Mouse (Mus musculus): ENCODE measurements around the gene Megf8. TPM values are rescaled to one million over a fixed set of nuclear protein-coding genes. Genes with fewer than 3 reads are reported as not detected.

The Megf8 gene
- total and polyA plus RNA-seq, 2 experiments, result 1.5 to 5.1 TPM

- TF ChIP-seq POLR2A (IDR thresholded peaks at IDR 0.05; ENCODE audit: extremely low read depth, insufficient read depth, low read length) (no peak), CTCF (IDR thresholded peaks at IDR 0.05; ENCODE audit: low read depth, low read length) (no peak)
- Histone ChIP-seq H3K36me3 (ENCODE audit: control insufficient read depth, insufficient read depth, low read length) (no peaks in the 10 kb centered on the region), H3K79me2 (ENCODE audit: control insufficient read depth, insufficient read depth, low read length) (peaks cover 36% of the 10 kb centered on the region), H3K27me3 (ENCODE audit: control insufficient read depth, insufficient read depth, low read length) (no peaks in the 10 kb centered on the region), H3K4me1 (ENCODE audit: control insufficient read depth, insufficient read depth, low read length) (peaks cover 8% of the 10 kb centered on the region), H3K27ac (replicated peaks; ENCODE audit: insufficient read depth, low read depth, low read length) (no peak overlapping the region), H3K9ac (ENCODE audit: low read depth, low read length) (no peak overlapping the region), H3K4me3 (ENCODE audit: insufficient read depth, low read depth, low read length) (no peak overlapping the region; the same call in 1 of the 2 replicates)
- 72% methylated on average over 8 of the region's 8 CpGs for WGBS
- no peak for DNase-seq (ENCODE audit: extremely low read depth, low read depth, low spot score)
These were observed 47.3 kb upstream of the Megf8 start for GRCm38 (mm10) chr7:25269545-25270271.

DNA sequence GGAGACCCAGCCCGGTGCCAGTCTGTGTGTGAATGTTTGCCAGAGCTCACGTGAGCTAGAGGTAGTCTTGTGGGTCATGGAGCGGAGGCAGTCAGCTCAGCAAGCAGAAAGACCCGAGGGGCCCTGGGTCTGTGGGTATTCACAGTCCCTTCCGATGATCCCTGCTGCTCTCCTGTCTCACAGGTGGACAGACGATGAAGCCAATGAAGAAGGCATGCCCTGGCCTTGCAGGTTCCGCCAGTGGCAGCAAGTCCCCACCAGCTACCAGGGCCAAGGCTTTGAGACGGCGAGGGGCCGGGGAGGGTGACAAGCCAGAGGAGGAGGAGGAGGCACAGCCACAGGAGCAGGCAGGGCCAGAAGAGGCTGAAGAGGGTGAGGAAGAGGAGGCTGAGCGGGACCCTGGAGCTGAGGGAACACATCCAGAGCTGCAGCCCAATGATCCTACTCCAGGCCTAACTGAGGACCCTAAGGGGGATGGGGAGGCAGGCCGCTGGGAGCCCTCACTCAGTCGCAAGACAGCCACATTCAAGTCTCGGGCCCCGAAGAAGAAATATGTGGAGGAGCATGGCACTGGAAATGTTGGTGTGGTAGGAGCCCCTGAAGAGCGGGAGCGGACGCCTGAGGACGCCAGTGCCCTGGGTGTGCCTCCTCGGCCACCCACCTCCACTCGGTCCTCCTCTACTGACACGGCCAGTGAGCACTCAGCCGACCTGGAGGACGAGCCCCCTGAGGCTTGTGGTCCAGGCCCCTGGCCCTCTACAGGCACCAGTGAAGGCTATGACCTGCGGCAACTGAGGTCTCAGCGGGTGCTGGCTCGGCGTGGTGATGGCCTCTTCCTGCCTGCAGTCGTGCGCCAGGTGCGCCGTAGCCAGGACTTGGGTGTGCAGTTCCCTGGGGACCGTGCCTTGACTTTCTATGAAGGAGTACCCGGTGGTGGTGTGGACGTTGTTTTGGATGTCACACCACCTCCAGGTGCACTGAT lies 46.0 kb upstream of the Megf8 start:
- DNase-seq (ENCODE audit: extremely low read depth, low read depth, low spot score), result no peak
- Histone ChIP-seq H3K4me1 (ENCODE audit: control insufficient read depth, insufficient read depth, low read length) (peaks cover 8% of the 10 kb centered on the region), H3K9ac (ENCODE audit: low read depth, low read length) (no peak overlapping the region), H3K36me3 (ENCODE audit: control insufficient read depth, insufficient read depth, low read length) (no peaks in the 10 kb centered on the region), H3K27me3 (ENCODE audit: control insufficient read depth, insufficient read depth, low read length) (no peaks in the 10 kb centered on the region), H3K79me2 (ENCODE audit: control insufficient read depth, insufficient read depth, low read length) (peaks cover 36% of the 10 kb centered on the region), H3K27ac (replicated peaks; ENCODE audit: insufficient read depth, low read depth, low read length) (no peak overlapping the region), H3K4me3 (ENCODE audit: insufficient read depth, low read depth, low read length) (no peak overlapping the region)
- 95% methylated on average over 35 of the region's 35 CpGs for WGBS
- TF ChIP-seq CTCF (IDR thresholded peaks at IDR 0.05; ENCODE audit: low read depth, low read length) (no peak), POLR2A (IDR thresholded peaks at IDR 0.05; ENCODE audit: extremely low read depth, insufficient read depth, low read length) (no peak)

DNA sequence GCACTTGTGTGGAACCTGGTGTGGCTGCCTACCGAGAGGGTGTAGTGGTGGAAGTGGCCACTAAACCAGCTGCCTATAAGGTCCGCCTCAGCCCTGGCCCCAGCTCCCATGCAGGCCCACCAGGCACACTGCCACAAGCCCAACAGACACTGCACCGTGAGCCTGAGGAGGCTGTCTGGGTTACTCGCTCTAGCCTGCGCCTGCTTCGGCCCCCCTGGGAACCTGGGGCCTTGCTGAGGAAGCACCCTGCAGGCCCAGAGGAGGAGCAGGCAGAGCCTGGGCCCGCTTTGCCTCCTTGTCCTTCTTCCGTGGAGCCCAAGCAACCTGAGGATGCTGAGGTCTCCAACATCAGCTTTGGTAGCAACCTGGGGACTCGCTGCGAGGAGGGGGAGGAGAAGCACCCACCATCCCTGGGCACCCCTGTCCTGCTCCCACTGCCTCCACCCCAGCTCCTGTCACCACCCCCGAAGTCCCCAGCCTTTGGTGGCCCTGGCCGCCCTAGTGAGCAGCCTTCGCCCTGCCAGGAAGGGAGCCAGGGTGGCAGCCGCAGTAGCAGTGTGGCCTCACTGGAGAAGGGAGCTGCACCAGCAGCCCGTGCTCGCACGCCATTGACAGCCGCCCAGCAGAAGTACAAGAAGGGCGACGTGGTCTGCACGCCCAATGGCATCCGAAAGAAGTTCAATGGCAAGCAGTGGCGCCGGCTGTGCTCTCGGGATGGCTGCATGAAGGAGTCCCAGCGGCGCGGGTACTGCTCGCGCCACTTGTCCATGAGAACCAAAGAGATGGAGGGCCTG lies 45.1 kb upstream of the Megf8 start:
- TF ChIP-seq POLR2A (IDR thresholded peaks at IDR 0.05; ENCODE audit: extremely low read depth, insufficient read depth, low read length) (no peak), CTCF (IDR thresholded peaks at IDR 0.05; ENCODE audit: low read depth, low read length) (no peak)
- 94% methylated on average over 30 of the region's 30 CpGs for WGBS
- peaks cover 8% of the 10 kb centered on the region for H3K4me1 ChIP-seq (ENCODE audit: control insufficient read depth, insufficient read depth, low read length)
- no peak overlapping the region for H3K9ac ChIP-seq (ENCODE audit: low read depth, low read length)
- H3K27me3 ChIP-seq (ENCODE audit: control insufficient read depth, insufficient read depth, low read length), result no peaks in the 10 kb centered on the region
- DNase-seq (ENCODE audit: extremely low read depth, low read depth, low spot score), result no peak
- H3K36me3 ChIP-seq (ENCODE audit: control insufficient read depth, insufficient read depth, low read length), result no peaks in the 10 kb centered on the region
- peaks cover 36% of the 10 kb centered on the region for H3K79me2 ChIP-seq (ENCODE audit: control insufficient read depth, insufficient read depth, low read length)
- no peak overlapping the region for H3K27ac ChIP-seq (replicated peaks; ENCODE audit: insufficient read depth, low read depth, low read length)
- no peak overlapping the region for H3K4me3 ChIP-seq (ENCODE audit: insufficient read depth, low read depth, low read length)

GRCm38 (mm10) chr7:25272445-25273258 lies 44.3 kb upstream of the Megf8 start:
- 94% methylated on average over 38 of the region's 38 CpGs for WGBS
- no peak overlapping the region for H3K9ac ChIP-seq (ENCODE audit: low read depth, low read length)

More at GRCm38 (mm10) chr7:25272445-25273258, 44.3 kb upstream of the Megf8 start:
- peaks cover 36% of the 10 kb centered on the region for H3K79me2 ChIP-seq (ENCODE audit: control insufficient read depth, insufficient read depth, low read length)
- no peaks in the 10 kb centered on the region for H3K36me3 ChIP-seq (ENCODE audit: control insufficient read depth, insufficient read depth, low read length)
- H3K27ac ChIP-seq (replicated peaks; ENCODE audit: insufficient read depth, low read depth, low read length), result no peak overlapping the region
- no peak for DNase-seq (ENCODE audit: extremely low read depth, low read depth, low spot score)
- no peak for TF ChIP-seq POLR2A (IDR thresholded peaks at IDR 0.05; ENCODE audit: extremely low read depth, insufficient read depth, low read length)
- TF ChIP-seq CTCF (IDR thresholded peaks at IDR 0.05; ENCODE audit: low read depth, low read length), result no peak
- no peak overlapping the region for H3K4me3 ChIP-seq (ENCODE audit: insufficient read depth, low read depth, low read length)
- no peaks in the 10 kb centered on the region for H3K27me3 ChIP-seq (ENCODE audit: control insufficient read depth, insufficient read depth, low read length)
- peaks cover 12% of the 10 kb centered on the region for H3K4me1 ChIP-seq (ENCODE audit: control insufficient read depth, insufficient read depth, low read length)
